Mouse (Mus musculus): ENCODE results near the gene Slc1a3.

Slc1a3 gene

DNA sequence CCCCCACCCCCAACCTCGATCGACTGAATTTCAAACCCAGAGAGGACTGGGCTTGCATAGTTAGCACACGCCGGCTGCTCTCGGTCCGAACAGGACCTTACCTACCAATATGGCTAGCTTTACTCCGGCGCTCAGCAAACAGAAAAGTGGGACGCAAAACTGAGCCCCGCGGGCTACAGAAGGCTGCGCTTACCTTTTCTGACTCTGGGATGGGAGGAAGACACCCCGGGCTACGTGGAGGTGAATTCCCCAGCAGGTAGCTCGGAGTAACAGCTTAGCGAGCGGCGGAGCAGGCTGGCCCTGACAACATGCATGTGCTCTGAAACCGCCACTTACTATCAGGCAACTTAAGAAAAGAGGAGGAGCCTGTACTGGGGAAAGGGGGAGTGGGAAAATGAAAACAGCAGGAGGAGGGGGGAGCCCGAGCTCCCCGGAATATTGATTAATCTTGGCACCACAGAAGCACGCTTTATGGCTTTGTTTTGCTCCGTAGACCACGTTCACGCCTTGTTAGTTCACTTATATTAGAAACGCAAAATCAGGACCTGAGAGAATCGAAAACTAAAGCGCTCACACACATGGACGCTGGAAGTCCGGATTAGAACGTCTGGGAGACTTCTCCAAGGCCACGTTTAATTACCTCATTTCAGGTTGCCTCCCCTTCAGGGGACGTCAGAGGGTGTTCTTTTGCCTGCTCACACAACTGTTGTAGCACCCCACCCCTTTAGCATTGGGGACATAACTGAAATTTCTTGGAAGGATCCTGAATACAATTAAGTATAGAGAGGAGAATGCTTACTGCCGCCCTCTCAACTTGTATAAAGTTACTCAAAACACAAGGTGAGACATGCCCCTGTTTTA is at the start of gene Slc1a3:
Gene Slc1a3, minus strand, starts transcription at position 619 of the 861 bp plus-strand sequence.
- DNase-seq (ENCODE audit: low spot score in 2 of 2) = peak; percentile 30 to 50

DNA sequence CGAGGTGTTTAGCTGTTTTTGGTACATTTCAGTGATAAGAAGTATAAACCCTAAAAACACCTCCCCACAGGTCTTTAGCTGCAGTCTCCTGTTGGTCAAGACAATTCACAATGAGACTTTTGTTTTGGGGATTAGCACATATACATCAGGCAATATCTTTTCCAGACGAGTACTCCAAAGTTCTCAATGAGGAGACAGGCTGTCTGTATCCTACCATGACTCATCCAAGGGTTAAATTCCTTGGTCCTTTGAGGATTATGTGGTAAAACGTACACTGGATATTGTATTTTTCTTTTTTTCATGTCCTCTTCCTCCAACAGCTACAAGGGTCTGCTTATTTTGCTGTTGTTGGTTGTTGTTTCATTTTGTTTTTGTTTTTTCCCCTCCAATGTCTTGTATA is 48.5 kb upstream of the Slc1a3 start:
- DNase-seq (ENCODE audit: low spot score in 2 of 2) = no peak

DNA sequence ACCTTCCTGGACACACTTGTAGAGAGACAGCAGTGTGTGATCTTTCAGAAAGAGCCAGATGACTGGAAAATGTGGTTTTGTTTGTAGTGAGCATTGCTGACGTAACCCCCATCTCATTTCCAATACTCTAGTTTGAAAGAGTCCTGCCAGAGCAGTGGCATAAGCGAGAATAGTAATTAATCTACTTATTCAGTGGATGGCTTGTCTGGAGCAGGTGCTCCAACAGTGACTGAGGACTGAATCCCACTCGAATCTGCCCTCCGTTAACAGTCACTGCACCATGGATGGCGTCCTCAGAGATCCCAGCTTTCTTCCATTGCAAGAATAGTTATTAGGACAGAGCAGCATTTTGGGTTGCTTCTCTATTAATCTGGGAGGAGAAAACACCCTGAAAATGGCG is 45.9 kb upstream of the Slc1a3 start:
- DNase-seq (ENCODE audit: low spot score in 2 of 2) = no peak

DNA sequence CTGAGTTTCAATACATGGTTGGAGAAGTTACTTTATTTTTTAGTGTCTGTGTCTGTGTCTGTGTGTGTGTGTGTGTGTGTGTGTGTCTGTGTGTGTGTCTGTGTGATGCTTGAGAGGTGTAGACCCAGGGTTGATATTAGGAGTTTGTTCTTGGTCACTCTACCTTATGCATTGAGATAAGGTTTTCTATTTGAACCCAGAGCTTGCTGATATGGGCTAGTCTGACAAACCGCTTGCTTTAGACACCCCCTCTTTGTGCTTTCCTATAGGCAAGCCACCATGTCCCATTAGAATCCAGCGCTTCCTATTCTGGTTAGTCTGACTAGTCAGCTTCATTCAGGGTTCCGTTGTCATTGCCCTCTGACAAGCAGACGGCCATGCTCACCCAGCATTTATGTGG is 39.2 kb upstream of the Slc1a3 start:
- no peak for DNase-seq (ENCODE audit: low spot score in 2 of 2)

DNA sequence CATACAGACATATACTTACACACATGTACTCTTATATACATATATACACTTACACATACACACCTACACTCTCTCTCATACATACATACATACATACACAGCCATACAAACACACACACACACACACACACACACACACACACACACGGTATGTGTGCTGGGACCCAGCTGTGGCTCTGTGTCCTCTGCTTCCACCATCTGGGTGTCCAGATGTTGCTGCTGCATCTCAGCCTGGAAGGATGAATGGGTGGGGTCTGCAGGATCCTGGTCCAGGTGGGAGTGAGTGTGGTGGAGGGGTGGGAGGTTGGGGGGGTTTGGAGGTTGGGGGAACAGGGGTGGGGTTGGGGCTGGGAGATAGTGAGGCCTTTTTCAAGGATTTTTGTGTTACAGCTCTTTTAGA is 38.2 kb upstream of the Slc1a3 start:
- DNase-seq (ENCODE audit: low spot score in 2 of 2) = no peak

DNA sequence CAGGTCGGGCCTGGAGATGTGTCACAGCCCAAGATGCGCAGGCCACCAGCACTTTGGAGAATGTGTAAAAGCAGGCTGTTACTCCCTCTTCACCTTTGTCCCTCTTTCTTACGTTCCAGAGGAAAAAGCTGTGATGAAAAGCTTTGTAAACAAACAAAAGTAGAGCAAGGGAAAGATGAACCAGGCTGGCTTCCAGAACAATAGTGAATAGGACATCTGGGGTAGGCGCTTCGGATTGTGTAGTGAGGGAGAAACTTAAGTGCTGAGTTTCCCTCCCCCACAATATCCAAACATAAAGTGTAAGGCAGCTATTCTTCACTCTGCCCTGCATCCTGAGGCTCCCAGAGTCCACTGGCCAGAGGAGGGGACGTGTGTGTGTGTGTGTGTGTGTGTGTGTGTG is 31.0 kb upstream of the Slc1a3 start:
- DNase-seq (ENCODE audit: low spot score in 2 of 2) = no peak

DNA sequence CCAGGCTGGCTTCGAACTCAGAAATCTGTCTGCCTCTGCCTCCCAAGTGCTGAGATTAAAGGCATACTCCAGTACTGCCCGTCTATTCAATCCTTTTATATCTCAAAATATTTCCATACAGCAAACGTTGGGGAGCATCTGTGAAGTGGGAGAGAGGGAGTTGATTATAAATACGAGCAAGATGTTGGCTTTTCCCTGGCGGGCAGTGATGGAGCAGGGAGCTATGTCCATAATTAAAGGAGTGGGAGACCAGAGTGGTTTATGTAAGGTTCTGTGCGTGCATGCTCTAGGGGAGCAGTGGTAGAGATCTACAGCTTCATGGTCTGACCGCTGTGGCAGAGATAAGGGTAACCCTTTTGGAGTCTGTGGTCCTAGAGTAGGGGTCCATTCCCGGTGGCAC is 30.2 kb upstream of the Slc1a3 start:
- no peak for DNase-seq (ENCODE audit: low spot score in 2 of 2)

DNA sequence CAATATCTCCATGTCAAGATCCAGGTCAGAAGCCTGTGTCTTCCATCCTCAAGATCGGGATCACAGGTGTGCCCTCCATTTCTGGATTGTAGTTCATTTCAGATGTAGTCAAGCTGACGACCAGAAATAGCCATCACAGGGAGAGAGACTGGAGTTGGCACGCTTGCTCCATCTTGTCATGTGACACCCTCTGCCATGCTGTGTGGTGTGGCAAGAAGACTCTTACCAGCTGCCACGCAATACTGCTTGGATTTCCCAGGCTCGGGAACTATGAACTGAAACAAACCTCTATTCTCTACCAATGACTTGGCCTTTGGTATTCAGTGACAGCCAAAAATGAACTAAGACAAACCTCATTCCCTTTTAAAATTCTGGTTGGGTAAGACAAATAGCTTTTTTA is 27.6 kb upstream of the Slc1a3 start:
- no peak for DNase-seq (ENCODE audit: low spot score in 2 of 2)

DNA sequence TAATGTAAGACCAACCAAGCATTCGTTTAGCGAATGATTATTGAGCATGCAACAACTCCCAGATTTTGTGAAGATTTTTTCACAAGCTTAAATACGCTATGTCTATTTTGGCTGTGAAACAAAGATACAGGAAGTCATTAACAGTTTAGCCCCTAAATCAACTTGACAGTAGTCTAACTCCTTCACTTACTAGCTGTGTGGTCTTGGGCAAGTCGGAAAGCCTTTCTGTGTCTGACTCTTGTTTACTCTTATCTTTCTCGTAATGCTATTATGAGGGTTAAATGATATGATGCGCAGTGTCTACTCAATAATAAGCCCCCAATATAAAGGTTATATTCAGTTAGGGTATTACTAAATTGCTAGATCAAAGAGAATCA is 23.8 kb upstream of the Slc1a3 start:
- DNase-seq (ENCODE audit: low spot score in 2 of 2) = no peak

DNA sequence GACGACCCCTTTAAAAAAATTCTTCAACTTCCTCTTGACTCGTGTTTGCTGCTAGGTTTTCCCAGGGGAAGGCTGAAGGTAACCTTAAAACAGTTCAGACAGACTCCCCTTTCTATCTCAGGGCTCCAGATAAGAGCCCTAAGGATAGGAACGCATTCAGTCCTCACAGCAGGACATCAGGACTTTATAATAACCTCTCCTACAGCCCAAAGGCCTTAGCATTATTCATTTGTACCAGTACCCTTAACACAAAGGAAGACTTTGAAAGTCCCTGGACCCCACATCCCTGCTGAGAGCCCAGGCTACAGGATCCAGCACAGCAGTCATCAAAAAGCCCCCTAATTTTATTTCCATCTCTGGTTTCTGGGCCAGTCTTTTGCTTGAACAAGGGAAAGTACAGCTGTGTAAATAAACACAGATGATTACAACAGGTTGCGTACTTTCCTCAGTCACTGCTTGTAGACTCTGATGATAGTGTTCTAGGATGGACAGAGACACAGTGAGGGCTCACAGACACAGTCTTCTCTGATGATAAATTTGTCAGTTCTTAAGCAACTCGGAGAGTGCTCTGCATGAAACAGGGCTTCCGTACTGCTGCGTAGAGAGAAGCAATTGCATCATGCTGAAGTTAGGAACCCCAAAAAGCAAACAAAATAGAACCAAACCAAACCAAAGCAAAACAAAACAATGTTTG is 23.3 kb upstream of the Slc1a3 start:
- no peak for DNase-seq (ENCODE audit: low spot score in 2 of 2)

DNA sequence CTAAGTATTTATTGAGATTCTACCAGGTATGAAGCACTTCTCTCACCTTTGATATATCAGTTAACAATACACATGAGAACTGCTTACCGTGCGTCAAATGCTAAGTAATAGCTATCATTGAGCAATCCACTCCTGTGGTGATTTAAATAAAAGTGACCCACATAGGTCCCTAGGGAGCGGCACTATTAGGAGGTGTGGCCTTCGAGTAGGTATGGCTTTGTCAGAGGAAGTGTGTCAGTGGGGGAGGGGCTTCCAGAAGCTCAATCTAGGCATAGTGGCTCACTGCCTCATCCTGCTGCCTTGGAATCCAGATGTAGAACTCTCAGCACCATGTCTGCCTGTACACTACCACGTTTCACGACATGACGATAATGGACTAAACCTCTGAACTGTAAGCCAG is 18.3 kb upstream of the Slc1a3 start:
- no peak for DNase-seq (ENCODE audit: low spot score in 2 of 2)

DNA sequence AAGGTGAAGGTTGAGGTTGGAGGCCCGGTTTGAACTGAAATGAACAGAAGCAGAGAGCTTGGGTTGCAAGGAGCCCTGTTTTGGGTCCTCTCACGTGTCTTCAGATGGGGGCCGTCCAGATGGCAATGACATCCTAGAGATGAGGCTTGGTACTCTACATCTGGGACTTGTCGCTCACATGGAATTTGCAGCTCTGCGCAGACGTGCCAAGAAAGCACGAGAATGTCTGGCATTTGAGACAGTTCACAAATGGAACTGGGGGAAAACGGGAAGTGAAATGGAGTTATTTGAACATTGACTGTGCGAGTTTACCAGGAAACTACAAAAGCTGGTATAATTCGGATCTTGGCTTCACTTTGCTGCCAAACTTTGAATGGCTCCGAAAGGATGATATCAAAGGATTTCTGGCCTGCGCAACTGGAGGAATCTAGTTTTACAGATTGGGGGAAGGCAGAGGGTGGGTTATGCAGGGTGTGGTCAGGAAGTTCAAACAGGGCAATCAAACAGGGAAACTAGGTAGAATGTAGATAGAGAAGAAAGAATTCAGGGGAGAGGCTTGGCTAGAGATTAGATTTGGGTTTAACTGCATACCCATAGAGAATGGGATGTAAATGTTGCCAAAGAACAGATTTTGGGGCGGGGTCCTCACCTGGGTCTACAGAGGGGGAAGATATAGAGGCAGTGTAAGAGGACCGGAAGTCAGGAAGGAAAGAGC is 12.0 kb upstream of the Slc1a3 start:
- DNase-seq (ENCODE audit: low spot score in 2 of 2) = no peak

DNA sequence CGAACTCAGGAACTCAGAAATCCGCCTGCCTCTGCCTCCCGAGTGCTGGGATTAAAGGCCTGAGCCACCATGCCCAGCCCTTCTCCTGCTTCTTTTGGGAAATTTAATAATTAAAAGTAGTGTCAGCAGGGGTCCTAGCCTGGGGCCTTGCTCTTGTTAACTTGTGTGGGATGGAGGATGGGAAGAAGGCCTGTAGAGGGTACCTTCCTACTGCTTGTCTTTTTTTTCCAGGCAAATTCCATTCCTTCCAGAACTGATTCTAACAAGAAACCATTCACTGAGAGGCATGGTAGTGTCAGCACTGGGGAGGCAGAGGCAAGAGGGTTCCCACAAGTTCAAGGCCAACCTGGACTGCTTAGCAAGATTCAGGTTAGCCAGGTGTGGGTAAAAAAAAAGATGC is 11.2 kb upstream of the Slc1a3 start:
- DNase-seq (ENCODE audit: low spot score in 2 of 2) = no peak

DNA sequence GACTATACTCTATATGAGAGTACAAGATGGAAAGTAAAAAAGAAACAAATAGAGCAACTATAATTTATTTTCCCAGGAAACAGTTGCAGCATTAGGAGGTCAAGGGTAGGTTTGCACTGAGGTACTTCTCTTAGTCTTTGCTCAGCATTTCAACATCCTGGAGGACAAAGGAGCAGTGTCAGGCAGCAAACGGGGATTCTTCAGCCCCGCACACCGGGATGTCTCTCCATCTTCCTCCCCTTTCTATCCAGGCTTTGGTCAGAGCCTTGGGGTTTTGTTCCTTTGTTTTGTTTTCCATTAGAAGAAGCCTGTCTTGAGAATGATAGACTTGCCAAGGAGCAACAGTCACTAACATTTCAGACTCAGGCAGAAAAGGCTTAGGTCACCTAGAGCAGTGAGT is 10.4 kb upstream of the Slc1a3 start:
- no peak for DNase-seq (ENCODE audit: low spot score in 2 of 2)

DNA sequence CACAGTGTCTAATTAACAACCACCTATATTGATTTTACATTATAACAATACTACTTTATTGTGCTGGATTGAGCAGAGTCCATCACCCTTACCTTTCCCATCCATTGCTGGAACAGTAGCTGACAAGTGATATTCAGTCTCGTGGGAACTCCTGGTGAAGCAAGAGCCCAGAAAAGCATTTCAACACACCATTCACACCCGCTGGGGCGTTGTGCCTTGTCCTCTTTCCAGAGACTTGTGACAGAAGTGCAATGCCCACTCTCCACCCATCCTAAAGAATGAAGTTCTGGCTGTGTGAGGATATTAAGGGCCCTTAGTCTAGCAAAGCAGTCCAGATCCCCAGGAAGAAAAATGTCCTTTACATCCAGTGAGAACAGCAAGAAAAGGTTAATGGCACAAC is 7.9 kb upstream of the Slc1a3 start:
- no peak for DNase-seq (ENCODE audit: low spot score in 2 of 2)

DNA sequence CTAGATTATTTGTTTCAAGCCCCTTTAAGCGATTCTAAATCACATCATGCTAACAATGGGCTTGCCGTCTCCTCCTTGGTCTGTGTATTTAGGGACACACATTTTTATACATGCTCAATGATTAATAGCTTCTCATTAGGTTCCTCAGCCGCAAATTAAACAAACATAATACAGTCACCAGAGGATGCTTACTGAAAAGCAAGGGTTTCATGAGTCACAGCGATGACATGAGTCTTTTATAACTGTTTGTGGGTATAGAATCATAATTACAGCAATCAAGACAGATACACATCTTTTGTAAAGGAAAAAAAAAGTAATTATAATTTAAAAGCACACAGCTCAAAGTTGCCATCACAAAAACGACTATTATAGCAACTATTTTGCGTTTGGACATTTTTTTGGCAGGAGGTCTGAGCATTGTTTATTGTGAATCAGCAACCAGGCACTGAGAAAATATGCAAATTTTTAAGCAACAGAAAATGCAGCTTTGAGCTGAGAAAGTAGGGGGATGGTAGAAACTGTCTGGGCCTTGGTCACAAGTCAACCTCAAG is 6.5 kb upstream of the Slc1a3 start:
- DNase-seq (ENCODE audit: low spot score in 2 of 2) = no peak

DNA sequence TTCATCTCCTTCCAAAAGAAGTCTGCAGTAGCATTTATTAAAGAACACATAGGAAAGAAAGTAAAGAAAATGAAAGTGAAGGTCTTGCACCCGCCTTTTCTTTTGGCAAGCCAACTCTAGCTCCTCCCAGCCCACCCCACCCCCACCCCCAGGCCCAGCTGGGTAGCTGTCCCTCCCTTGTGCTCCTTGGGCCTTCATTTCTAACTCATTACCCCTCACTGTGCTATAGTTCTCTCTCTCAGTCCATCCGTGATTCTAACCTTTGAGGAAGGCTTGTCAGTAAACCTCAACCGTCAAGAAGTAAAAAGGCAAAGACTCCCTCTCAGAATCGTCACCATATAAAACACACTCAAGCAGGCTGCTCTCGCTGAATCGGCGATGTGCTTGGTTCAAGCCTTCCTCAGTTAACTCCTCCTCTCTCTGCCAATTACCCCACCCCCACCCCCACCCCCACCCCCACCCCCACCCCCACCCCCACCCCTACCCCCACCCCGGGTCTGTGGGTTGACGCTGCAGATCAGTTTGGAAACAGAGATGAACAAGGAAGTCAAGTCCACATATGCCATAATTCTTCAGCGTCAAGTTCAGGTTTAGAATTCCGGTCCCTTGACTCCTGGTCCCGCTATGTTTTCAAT is 5.9 kb upstream of the Slc1a3 start:
- no peak for DNase-seq (ENCODE audit: low spot score in 2 of 2)

DNA sequence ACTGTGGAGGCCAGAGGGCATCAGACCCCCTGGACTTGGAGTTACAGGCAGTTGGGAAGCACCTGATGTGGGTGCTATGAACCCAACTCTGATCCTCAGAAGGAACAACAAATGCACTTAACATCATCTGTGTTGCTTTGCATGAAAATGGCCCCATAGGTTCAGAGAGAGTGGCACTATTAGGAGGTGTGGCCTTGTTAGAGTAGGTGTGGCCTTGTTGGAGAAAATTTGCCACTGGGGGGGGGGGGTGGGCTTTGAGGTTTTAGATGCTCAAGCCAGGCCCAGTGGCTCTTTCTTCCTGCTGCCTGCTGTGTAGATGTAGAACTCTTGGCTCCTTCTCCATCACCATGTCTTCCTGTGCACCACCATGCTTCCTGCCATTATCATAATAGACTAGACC is 5.1 kb upstream of the Slc1a3 start:
- DNase-seq (ENCODE audit: low spot score in 2 of 2) = no peak

DNA sequence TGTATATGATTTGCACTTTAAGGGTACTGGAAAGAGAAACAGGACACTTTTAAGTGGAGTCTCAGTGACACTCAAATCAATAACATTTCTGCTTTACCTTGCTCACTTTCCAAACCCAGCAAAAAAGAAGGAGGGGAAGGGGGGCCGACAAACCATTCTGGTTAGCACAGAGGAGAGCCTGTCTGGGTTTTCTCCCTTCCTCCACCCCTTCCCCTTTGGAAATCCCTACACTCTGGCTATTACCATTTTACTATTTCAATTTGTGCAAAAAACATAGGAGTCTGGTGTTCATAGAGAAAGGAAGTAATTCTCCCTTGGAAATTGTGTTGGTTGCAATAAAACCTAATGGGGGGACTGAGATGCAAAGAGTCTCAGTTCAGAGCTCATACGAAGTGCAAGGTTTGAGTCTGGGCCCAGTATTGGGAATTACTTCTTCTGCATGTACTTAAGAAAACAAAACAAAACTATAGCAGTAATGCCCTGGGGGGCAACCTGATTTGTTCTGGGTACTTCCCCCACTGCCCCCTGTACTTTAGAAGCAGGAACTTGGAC is 1.9 kb upstream of the Slc1a3 start:
- DNase-seq (ENCODE audit: low spot score in 2 of 2) = no peak

DNA sequence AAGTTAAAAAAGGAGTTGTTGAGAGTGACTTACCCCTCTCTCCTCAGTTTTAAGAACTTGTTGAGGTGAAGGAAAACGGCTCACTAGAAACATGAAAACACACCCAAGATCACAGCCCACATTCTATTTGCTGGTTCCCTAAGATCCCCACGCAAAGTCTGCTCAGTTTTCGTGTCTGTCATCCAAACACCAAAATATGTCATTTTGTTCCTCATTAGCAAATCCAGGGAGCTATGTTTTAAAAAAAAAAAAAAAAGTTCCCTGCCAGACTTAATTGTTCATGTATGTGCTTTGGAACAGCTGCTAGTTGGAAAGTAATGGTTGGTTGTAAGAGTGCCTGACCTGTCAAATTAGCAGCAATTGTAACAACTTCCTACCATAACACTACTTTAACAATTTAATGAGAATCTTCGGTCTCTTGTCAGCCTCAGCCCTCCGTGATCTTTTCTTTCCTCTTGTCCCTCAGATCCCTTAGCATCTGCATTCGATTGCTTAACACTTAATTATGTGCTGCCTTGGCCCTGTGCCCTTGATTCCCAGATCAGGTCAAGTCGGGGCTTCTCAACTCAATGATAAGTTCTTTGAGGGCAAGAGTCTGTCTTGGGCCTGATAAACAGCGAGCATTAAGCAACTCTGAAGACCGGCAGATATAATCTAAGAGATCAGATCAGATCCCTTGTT is 1.2 kb upstream of the Slc1a3 start:
- DNase-seq (ENCODE audit: low spot score in 2 of 2) = no peak

DNA sequence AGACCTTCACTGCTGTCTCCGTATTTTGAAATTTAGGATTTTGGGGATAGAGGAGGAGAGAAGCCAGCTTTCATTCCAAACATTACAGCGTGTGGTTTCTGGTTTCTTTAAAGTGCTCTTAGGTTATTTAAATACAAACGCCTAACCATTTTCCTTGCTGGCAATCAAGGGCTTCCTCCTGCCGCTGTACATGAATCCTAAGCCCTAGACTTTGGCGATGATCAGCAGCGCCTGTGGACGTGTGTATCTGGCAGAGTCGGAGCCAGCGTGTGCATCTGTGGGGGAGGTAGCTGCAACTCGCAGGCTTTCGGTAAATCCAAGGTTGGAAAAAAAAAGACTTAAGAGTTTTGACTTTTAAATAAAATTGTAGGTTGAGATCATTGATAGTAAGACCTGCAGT is 986 bp downstream of the Slc1a3 start:
- DNase-seq (ENCODE audit: low spot score in 2 of 2) = no peak
